Mouse (Mus musculus) limb, embryonic 13.5 days (tissue): ENCODE measurements at regions not wholly inside any gene's neighbourhood (a gene's known extent, or its start where the extent isn't known, plus 50 kb on each side); places are given as distances from the start of the nearest gene placed in this dataset.
"Not testable (repeated sequence)": the region's sequence is repeated elsewhere in the genome, so short reads cannot be mapped to it uniquely, and the experiment has no call there.

Source experiments
- ATAC-seq: fragments of 200-750 bp; cut with Nextera tagmentation; 2 replicates; pipeline ENCODE4 v1.8.0; 2017; ENCODE audit warnings: low read depth, moderate number of reproducible peaks, moderate TSS enrichment; ENCODE audit not compliant: low FRiP score
- H3K27ac ChIP-seq: fragments of 300-500 bp; sonication (generic); 2 replicates; pipeline ENCODE4 v1.5.1; 2015; ENCODE audit warnings: inconsistent platforms, mild to moderate bottlenecking, moderate library complexity
- H3K27me3 ChIP-seq: fragments of 300-500 bp; sonication (generic); 2 replicates; pipeline ENCODE4 v1.6.1; 2015; ENCODE audit warnings: mild to moderate bottlenecking, inconsistent platforms
- H3K36me3 ChIP-seq: fragments of 300-500 bp; sonication (generic); 2 replicates; pipeline ENCODE4 v1.6.1; 2015; ENCODE audit warnings: inconsistent platforms, mild to moderate bottlenecking, moderate library complexity
- H3K4me1 ChIP-seq: fragments of 300-500 bp; sonication (generic); 2 replicates; pipeline ENCODE4 v1.6.1; 2015; ENCODE audit warnings: inconsistent platforms
- H3K4me2 ChIP-seq: fragments of 300-500 bp; sonication (generic); replicated peaks from 2 replicates; pipeline ENCODE4 v1.6.1; 2015; ENCODE audit warnings: inconsistent platforms, mild to moderate bottlenecking, moderate library complexity
- H3K4me3 ChIP-seq: fragments of 300-500 bp; sonication (generic); 2 replicates; pipeline ENCODE4 v1.5.1; 2015; ENCODE audit warnings: moderate library complexity, mild to moderate bottlenecking, inconsistent platforms
- H3K9ac ChIP-seq: fragments of 300-500 bp; sonication (generic); 2 replicates; pipeline ENCODE4 v1.6.1; 2015; ENCODE audit warnings: mild to moderate bottlenecking, inconsistent platforms
- H3K9me3 ChIP-seq: fragments of 300-500 bp; sonication (generic); 2 replicates; pipeline ENCODE4 v1.6.1; 2016; ENCODE audit warnings: inconsistent platforms
- WGBS: fragments of 180-500 bp; shearing (Covaris S2); methylation state at CpG from one replicate; pipeline ENCODE4 v1.1.7; 2015; 5-methylcytosine and 5-hydroxymethylcytosine counted together

DNA sequence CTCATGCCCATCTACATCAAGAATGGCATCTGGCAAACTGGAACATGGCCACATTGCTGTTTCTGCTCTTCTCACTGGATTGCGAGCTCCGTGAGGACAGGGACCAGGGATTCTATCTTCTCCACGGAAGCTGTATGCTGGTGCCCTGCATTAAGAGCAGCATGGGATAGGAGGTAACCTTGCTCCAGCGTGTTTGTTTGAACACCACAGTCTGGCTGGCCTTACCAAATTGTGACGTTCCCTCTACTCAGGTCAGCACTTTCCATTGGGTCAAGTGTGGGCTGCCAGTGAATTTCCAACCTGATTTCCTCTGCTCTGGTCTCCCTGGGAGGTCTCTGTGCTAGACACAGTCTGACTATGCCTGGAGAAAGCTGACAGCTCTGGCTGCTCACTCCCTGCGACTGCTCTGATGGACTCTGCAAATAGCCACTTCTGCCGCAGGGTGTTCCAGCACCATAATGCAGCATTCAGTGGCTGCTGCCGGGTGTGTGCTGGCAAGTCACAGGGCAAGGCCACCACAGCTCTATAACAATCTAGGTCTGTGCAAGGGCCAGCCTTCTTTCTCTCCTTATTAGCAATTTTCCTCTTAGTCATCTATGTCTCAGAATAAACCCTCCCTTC, 175.6 kb downstream of the Opa1 start:
- Histone ChIP-seq H3K9ac (no peak overlapping the region), H3K27ac (peak overlapping the region; percentile 63), H3K9me3 (peaks cover 5% of the 10 kb centered on the region; the same call in 1 of the 2 replicates), H3K36me3 (no peaks in the 10 kb centered on the region), H3K27me3 (peaks cover 5% of the 10 kb centered on the region; the same call in 1 of the 2 replicates), H3K4me3 (no peak overlapping the region), H3K4me1 (peaks cover 37% of the 10 kb centered on the region), H3K4me2 (no peak overlapping the region)
- WGBS = 50% methylated on average over 8 of the region's 8 CpGs
- peak; percentile 62; the same call in 1 of the 2 replicates for ATAC-seq

GRCm38 (mm10) chr16:29758246-29758645, 179.1 kb downstream of the Opa1 start:
- Histone ChIP-seq H3K4me2 (no peak overlapping the region), H3K4me1 (peaks cover 69% of the 10 kb centered on the region), H3K4me3 (no peak overlapping the region), H3K9me3 (peaks cover 5% of the 10 kb centered on the region; the same call in 1 of the 2 replicates), H3K27me3 (peaks cover 7% of the 10 kb centered on the region; the same call in 1 of the 2 replicates), H3K27ac (no peak overlapping the region), H3K36me3 (no peaks in the 10 kb centered on the region), H3K9ac (no peak overlapping the region)
- 66% methylated on average over 3 of the region's 3 CpGs for WGBS
- no peak for ATAC-seq

DNA sequence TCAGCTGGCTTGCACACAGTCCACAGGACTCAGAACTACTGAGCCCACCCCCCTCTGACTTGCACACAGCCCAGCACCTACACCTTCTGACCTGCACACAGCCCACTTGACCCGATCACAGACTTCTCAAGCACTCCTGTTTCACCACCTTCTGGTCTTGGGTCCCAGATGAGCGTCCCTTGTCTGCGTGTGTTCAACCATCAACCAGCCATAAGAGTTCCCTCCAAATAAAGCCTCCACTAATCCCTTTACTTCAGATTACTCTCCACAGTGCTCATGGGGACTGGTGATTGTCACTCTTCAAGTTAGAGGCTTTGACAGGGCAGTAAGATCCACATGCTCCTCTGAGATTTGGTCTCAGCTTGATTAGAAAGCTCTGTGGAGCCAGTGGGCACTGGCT, 180.3 kb downstream of the Opa1 start:
- WGBS = 72% methylated on average over 3 of the region's 3 CpGs
- H3K9me3 ChIP-seq = peaks cover 5% of the 10 kb centered on the region; the same call in 1 of the 2 replicates
- no peak overlapping the region for H3K4me3 ChIP-seq
- H3K4me1 ChIP-seq = peaks cover 62% of the 10 kb centered on the region
- H3K36me3 ChIP-seq = no peaks in the 10 kb centered on the region
- peaks cover 7% of the 10 kb centered on the region; the same call in 1 of the 2 replicates for H3K27me3 ChIP-seq
- no peak overlapping the region for H3K9ac ChIP-seq
- no peak overlapping the region for H3K27ac ChIP-seq
- ATAC-seq = no peak
- H3K4me2 ChIP-seq = no peak overlapping the region

GRCm38 (mm10) chr16:29760627-29761026, 181.5 kb downstream of the Opa1 start:
- Histone ChIP-seq H3K4me3 (no peak overlapping the region), H3K9ac (no peak overlapping the region), H3K4me2 (no peak overlapping the region), H3K27me3 (peaks cover 7% of the 10 kb centered on the region; the same call in 1 of the 2 replicates), H3K9me3 (peaks cover 8% of the 10 kb centered on the region; the same call in 1 of the 2 replicates), H3K36me3 (no peaks in the 10 kb centered on the region), H3K27ac (no peak overlapping the region), H3K4me1 (peaks cover 51% of the 10 kb centered on the region)
- WGBS = 72% methylated on average over 4 of the region's 4 CpGs
- no peak for ATAC-seq

GRCm38 (mm10) chr16:29761779-29762277, 182.7 kb downstream of the Opa1 start:
- WGBS = 13% methylated on average over 6 of the region's 6 CpGs
- H3K4me2 ChIP-seq = peak overlapping the region; percentile 27; the same call in 1 of the 2 replicates

GRCm38 (mm10) chr16:29764376-29764775, 185.2 kb downstream of the Opa1 start:
- H3K27me3 ChIP-seq = peaks cover 4% of the 10 kb centered on the region; the same call in 1 of the 2 replicates
- 84% methylated on average over 1 of the region's 1 CpGs for WGBS
- no peaks in the 10 kb centered on the region for H3K36me3 ChIP-seq
- H3K4me3 ChIP-seq = no peak overlapping the region
- H3K9me3 ChIP-seq = peaks cover 10% of the 10 kb centered on the region; the same call in 1 of the 2 replicates
- H3K4me2 ChIP-seq = no peak overlapping the region
- no peak for ATAC-seq
- no peak overlapping the region for H3K27ac ChIP-seq
- no peak overlapping the region for H3K9ac ChIP-seq
- H3K4me1 ChIP-seq = peaks cover 33% of the 10 kb centered on the region

More at GRCm38 (mm10) chr16:29761779-29762277, 182.7 kb downstream of the Opa1 start:
- no peaks in the 10 kb centered on the region for H3K36me3 ChIP-seq
- peaks cover 51% of the 10 kb centered on the region for H3K4me1 ChIP-seq
- H3K4me3 ChIP-seq = no peak overlapping the region
- peak; percentile 89 for ATAC-seq
- peaks cover 6% of the 10 kb centered on the region; the same call in 1 of the 2 replicates for H3K9me3 ChIP-seq
- H3K27ac ChIP-seq = peak overlapping the region; percentile 33; the same call in 1 of the 2 replicates
- no peak overlapping the region for H3K9ac ChIP-seq
- H3K27me3 ChIP-seq = peaks cover 7% of the 10 kb centered on the region; the same call in 1 of the 2 replicates

DNA sequence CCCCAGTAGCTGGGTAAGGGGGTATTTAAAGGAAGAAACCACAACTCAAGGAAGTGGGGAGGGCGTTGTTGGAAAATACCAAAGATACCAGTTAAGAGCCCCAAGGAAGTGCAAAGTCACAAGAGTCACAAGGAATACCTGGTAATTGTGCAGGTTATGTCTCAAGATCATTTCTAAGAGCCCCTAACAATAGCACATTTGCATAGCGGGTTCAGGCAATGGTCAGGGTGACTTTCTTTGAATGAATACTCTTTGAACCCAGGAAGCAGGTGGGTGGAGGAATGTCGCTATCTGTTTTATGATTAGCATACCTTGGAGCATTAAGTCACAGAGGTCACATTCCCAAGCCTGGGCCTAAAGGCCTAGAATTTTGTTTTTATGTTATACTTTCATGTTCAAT, 186.7 kb downstream of the Opa1 start:
- H3K4me2 ChIP-seq, H3K27me3 ChIP-seq, H3K36me3 ChIP-seq, H3K9me3 ChIP-seq, ATAC-seq, H3K4me3 ChIP-seq, H3K27ac ChIP-seq, H3K9ac ChIP-seq: not testable (repeated sequence)
- H3K4me1 ChIP-seq = peaks cover 26% of the 10 kb centered on the region
- 95% methylated on average over 3 of the region's 3 CpGs for WGBS

DNA sequence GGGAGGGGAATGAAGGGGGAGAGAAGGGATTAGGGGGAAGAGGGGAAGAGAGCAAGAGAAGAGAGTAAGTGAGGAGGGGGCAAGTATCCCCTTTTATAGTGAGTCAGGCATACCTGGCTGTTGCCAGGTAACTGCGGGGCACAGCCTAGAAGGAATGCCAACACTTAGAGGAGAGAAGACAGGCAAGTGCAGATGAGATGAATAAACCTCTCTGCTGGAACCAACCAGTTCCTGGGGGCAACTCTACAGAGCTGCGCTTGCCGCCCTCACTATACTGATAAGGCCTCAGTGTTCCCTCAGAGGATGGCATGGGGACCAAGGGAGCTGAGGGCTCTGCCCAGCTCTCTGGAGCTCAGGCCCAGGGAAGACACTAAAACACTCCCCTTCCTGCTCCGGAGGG, 192.2 kb downstream of the Opa1 start:
- Histone ChIP-seq H3K4me2 (no peak overlapping the region), H3K36me3 (no peaks in the 10 kb centered on the region), H3K27ac (peak overlapping the region; percentile 61), H3K27me3 (0 out of 2 replicates have a peak, but pooled peaks cover 3% of the 10 kb centered on the region), H3K4me1 (peaks cover 52% of the 10 kb centered on the region), H3K9me3 (peaks cover 4% of the 10 kb centered on the region; the same call in 1 of the 2 replicates), H3K4me3 (no peak overlapping the region), H3K9ac (no peak overlapping the region)
- 45% methylated on average over 4 of the region's 4 CpGs for WGBS
- peak; percentile 42 for ATAC-seq

GRCm38 (mm10) chr16:29771728-29772608, 192.8 kb downstream of the Opa1 start:
- no peak overlapping the region for H3K9ac ChIP-seq
- H3K9me3 ChIP-seq = peaks cover 4% of the 10 kb centered on the region; the same call in 1 of the 2 replicates
- no peaks in the 10 kb centered on the region for H3K36me3 ChIP-seq
- peaks cover 53% of the 10 kb centered on the region for H3K4me1 ChIP-seq
- no peak overlapping the region for H3K4me3 ChIP-seq
- peak overlapping the region; percentile 61 for H3K27ac ChIP-seq
- 0 out of 2 replicates have a peak, but pooled peaks cover 3% of the 10 kb centered on the region for H3K27me3 ChIP-seq
- 27% methylated on average over 13 of the region's 13 CpGs for WGBS
- H3K4me2 ChIP-seq = no peak overlapping the region
- peak; percentile 78 for ATAC-seq

DNA sequence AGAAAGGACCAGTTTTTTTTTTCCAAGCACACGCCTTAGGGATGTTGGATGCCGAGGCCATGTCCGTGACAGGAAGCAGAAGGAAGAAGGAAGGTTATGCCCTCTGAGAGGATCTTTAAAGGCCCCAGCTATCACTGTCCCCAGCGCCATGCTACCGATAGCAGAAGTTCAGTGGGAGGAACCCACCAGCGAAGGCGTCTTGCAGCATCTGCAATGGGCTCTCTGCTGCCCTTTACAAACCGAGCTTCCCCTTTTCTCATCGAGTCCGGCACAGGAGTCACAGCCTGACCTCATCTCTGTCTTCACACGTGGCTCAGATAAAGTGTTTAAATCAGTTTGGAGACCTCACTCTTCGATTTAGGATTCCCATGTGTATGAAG, 193.5 kb downstream of the Opa1 start:
- Histone ChIP-seq H3K27me3 (0 out of 2 replicates have a peak, but pooled peaks cover 3% of the 10 kb centered on the region), H3K4me2 (no peak overlapping the region), H3K4me1 (peaks cover 53% of the 10 kb centered on the region), H3K9me3 (peaks cover 4% of the 10 kb centered on the region; the same call in 1 of the 2 replicates), H3K36me3 (no peaks in the 10 kb centered on the region), H3K27ac (no peak overlapping the region; the same call in 1 of the 2 replicates), H3K4me3 (no peak overlapping the region), H3K9ac (no peak overlapping the region)
- WGBS = 74% methylated on average over 12 of the region's 12 CpGs
- ATAC-seq = no peak

- H3K27me3 ChIP-seq = 0 out of 2 replicates have a peak, but pooled peaks cover 3% of the 10 kb centered on the region
- H3K9me3 ChIP-seq = peaks cover 4% of the 10 kb centered on the region; the same call in 1 of the 2 replicates
- H3K36me3 ChIP-seq = no peaks in the 10 kb centered on the region
- H3K27ac ChIP-seq = no peak overlapping the region; the same call in 1 of the 2 replicates
- no peak overlapping the region for H3K4me2 ChIP-seq
- H3K4me3 ChIP-seq = no peak overlapping the region
- WGBS = 89% methylated on average over 6 of the region's 6 CpGs
- H3K9ac ChIP-seq = no peak overlapping the region
- ATAC-seq = no peak
- H3K4me1 ChIP-seq = peaks cover 53% of the 10 kb centered on the region
These were observed 193.9 kb downstream of the Opa1 start for GRCm38 (mm10) chr16:29773056-29773455.
